ENCODE assay signal across 16 mouse cellular contexts in the genomic region with DNA sequence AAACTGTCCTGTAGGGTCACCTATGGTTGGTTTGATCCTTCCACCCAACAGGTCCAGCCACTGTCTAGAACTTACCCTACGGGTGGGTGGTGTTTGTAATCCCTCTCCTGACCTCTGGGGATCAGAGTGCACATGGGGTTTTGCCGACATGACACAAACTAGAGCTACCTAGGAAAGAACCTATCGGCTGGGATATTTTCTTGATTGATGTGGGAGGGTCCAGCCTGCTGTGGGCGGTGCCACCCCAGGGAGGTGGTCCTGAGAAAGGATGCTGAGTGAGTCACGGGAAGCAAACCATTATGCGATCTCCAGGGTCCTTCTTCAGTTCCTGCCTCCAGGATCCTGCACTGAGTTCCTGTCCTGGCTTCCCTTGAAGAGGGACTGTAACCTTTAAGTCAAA.
DNase-seq lines count a peak whose midpoint lies in the region; ATAC-seq and TF ChIP-seq lines count a peak whose summit lies in the region.
"Had no signal": no experiment of that assay in that cellular context is flagged by ENCODE, and none has a peak within 500 bp of the region (broad histone marks: within the 10 kb centered on the region; RNA-seq: fewer than 3 reads in every experiment).

No protein-coding gene starts in this region.

- DNase-seq in kidney, adult 8-10 months: no peak
- no peak for DNase-seq in G1E (ENCODE audit: low spot score)
- DNase-seq in neural tube, embryonic 10.5 days (ENCODE audit: extremely low spot score, low spot score): no peak
- DNase-seq in spleen, postnatal 14 days (ENCODE audit: low spot score in 2 of 2): no peak
- DNase-seq: adrenal gland, adult 8-10 months; cerebellum, adult 11 months; liver, embryonic 13.5 days; right cerebral cortex, postnatal 4 days; thymus, postnatal 14 days had no signal

- ATAC-seq in kidney, embryonic 16.5 days (ENCODE audit: low FRiP score, low TSS enrichment): peak; percentile 25; the same call in 1 of the 2 replicates
- ATAC-seq in G1E (ENCODE audit: extremely low read depth, insufficient number of reproducible peaks, low FRiP score, poor library complexity, severe bottlenecking): peak; percentile 2; the same call in 1 of the 2 replicates
- no peak for ATAC-seq in embryonic facial prominence, embryonic 15.5 days (ENCODE audit: insufficient number of reproducible peaks, low FRiP score, low TSS enrichment, low read depth)
- ATAC-seq in stomach, embryonic 14.5 days (ENCODE audit: insufficient number of reproducible peaks, insufficient read depth, low FRiP score, low read depth): no peak
- ATAC-seq: inflammation-experienced regulatory T-cells, adult 6 months had no signal

- 76% methylated on average over 6 of the region's 6 CpGs for WGBS in kidney, embryonic 16.5 days
- 78% methylated on average over 6 of the region's 6 CpGs for WGBS in embryonic facial prominence, embryonic 15.5 days
- WGBS in stomach, embryonic 14.5 days: 83% methylated on average over 6 of the region's 6 CpGs

- H3K27me3 ChIP-seq in kidney, embryonic 16.5 days (ENCODE audit: insufficient read depth, low read length): no peaks in the 10 kb centered on the region
- H3K27me3 ChIP-seq in G1E (ENCODE audit: insufficient read depth, low read length): no peaks in the 10 kb centered on the region
- no peaks in the 10 kb centered on the region for H3K27me3 ChIP-seq in embryonic facial prominence, embryonic 15.5 days
- H3K27me3 ChIP-seq in stomach, embryonic 14.5 days (ENCODE audit: control insufficient read depth, insufficient read depth, low read length): no peaks in the 10 kb centered on the region
- H3K27me3 ChIP-seq: liver, embryonic 13.5 days had no signal

- peaks cover 3% of the 10 kb centered on the region for H3K9me3 ChIP-seq in kidney, embryonic 16.5 days (ENCODE audit: low read length)
- H3K9me3 ChIP-seq in G1E (replicated peaks): peaks cover 89% of the 10 kb centered on the region
- no peaks in the 10 kb centered on the region for H3K9me3 ChIP-seq in embryonic facial prominence, embryonic 15.5 days (replicated peaks)
- no peaks in the 10 kb centered on the region for H3K9me3 ChIP-seq in stomach, embryonic 14.5 days (ENCODE audit: control insufficient read depth, low read depth, low read length)
- H3K9me3 ChIP-seq: hindbrain, embryonic 12.5 days; liver, embryonic 13.5 days; midbrain, embryonic 12.5 days had no signal

- H3K4me3 ChIP-seq in kidney, embryonic 16.5 days (ENCODE audit: low read length): no peak overlapping the region
- H3K4me3 ChIP-seq in G1E (ENCODE audit: low read depth, low read length): no peak overlapping the region
- H3K4me3 ChIP-seq in embryonic facial prominence, embryonic 15.5 days (replicated peaks): no peak overlapping the region
- H3K4me3 ChIP-seq in stomach, embryonic 14.5 days (ENCODE audit: low read depth, low read length): no peak overlapping the region
- H3K4me3 ChIP-seq: gastrocnemius, adult 2 months; hindbrain, embryonic 12.5 days; liver, embryonic 13.5 days; midbrain, embryonic 12.5 days had no signal

- peak overlapping the region; percentile 57; the same call in 1 of the 2 replicates for H3K27ac ChIP-seq in kidney, embryonic 16.5 days (ENCODE audit: low read length)
- H3K27ac ChIP-seq in embryonic facial prominence, embryonic 15.5 days (replicated peaks): 0 out of 2 replicates have a peak overlapping the region, but pooled peaks have one; percentile 31
- H3K27ac ChIP-seq in stomach, embryonic 14.5 days (ENCODE audit: low read length): peak overlapping the region; percentile 61; the same call in 1 of the 2 replicates
- H3K27ac ChIP-seq: gastrocnemius, adult 2 months; hindbrain, embryonic 12.5 days; liver, embryonic 13.5 days; midbrain, embryonic 12.5 days had no signal

- H3K4me1 ChIP-seq in kidney, embryonic 16.5 days (ENCODE audit: insufficient read depth, low read length): no peaks in the 10 kb centered on the region
- H3K4me1 ChIP-seq in G1E (ENCODE audit: insufficient read depth, low read depth, low read length): no peaks in the 10 kb centered on the region
- peaks cover 9% of the 10 kb centered on the region; the same call in 1 of the 2 replicates for H3K4me1 ChIP-seq in embryonic facial prominence, embryonic 15.5 days
- peaks cover 10% of the 10 kb centered on the region; the same call in 1 of the 2 replicates for H3K4me1 ChIP-seq in stomach, embryonic 14.5 days (ENCODE audit: control insufficient read depth, insufficient read depth, low read length)
- H3K4me1 ChIP-seq: liver, embryonic 13.5 days had no signal

- no peak for TF ChIP-seq CTCF in G1E (IDR thresholded peaks at IDR 0.05; ENCODE audit: low read depth, low read length)

- no peak overlapping the region for H3K4me2 ChIP-seq in kidney, embryonic 16.5 days (replicated peaks; ENCODE audit: low read depth, low read length)
- H3K4me2 ChIP-seq in embryonic facial prominence, embryonic 15.5 days (replicated peaks): no peak overlapping the region
- no peak overlapping the region for H3K4me2 ChIP-seq in stomach, embryonic 14.5 days (replicated peaks; ENCODE audit: low read depth, low read length)
- H3K4me2 ChIP-seq: hindbrain, embryonic 12.5 days; liver, embryonic 13.5 days; midbrain, embryonic 12.5 days had no signal

- H3K9ac ChIP-seq in kidney, embryonic 16.5 days (replicated peaks; ENCODE audit: low read length): no peak overlapping the region
- H3K9ac ChIP-seq in embryonic facial prominence, embryonic 15.5 days: no peak overlapping the region
- no peak overlapping the region for H3K9ac ChIP-seq in stomach, embryonic 14.5 days (replicated peaks; ENCODE audit: low read depth, low read length)
- H3K9ac ChIP-seq: hindbrain, embryonic 12.5 days; liver, embryonic 13.5 days; midbrain, embryonic 12.5 days had no signal

- no peaks in the 10 kb centered on the region for H3K36me3 ChIP-seq in kidney, embryonic 16.5 days (ENCODE audit: insufficient read depth, low read length)
- no peaks in the 10 kb centered on the region for H3K36me3 ChIP-seq in G1E (replicated peaks)
- no peaks in the 10 kb centered on the region for H3K36me3 ChIP-seq in embryonic facial prominence, embryonic 15.5 days
- H3K36me3 ChIP-seq in stomach, embryonic 14.5 days (ENCODE audit: control insufficient read depth, insufficient read depth, low read length): no peaks in the 10 kb centered on the region
- H3K36me3 ChIP-seq: hindbrain, embryonic 12.5 days; liver, embryonic 13.5 days; midbrain, embryonic 12.5 days had no signal

Comparison
In these comparisons a context has a peak if more than half of its experiments do, and no peak if none do; other contexts are left out.
1. ATAC-seq: peak in kidney, embryonic 16.5 days (single experiment) and G1E (single experiment); none in embryonic facial prominence, embryonic 15.5 days (single experiment) and stomach, embryonic 14.5 days (single experiment).
2. Peak in every context shown above with its lines, with median percentiles within 50 percentile points of each other: H3K27ac ChIP-seq.